Mouse (Mus musculus) bone marrow, adult 2 months (tissue): ENCODE data around the gene Meox1.

Experiments used
- CTCF ChIP-seq: fragments of 200-500 bp; IDR thresholded peaks from 2 replicates; pipeline ENCODE4 v1.5.1; 2011; ENCODE audit warnings: low read length, control low read depth; ENCODE audit not compliant: control insufficient read depth, insufficient read depth
- POLR2A ChIP-seq: fragments of 200-500 bp; IDR thresholded peaks from 2 replicates; pipeline ENCODE4 v1.6.1; 2011; ENCODE audit warnings: low read depth, mild to moderate bottlenecking, control low read depth, low read length, borderline replicate concordance; ENCODE audit not compliant: control insufficient read depth

DNA sequence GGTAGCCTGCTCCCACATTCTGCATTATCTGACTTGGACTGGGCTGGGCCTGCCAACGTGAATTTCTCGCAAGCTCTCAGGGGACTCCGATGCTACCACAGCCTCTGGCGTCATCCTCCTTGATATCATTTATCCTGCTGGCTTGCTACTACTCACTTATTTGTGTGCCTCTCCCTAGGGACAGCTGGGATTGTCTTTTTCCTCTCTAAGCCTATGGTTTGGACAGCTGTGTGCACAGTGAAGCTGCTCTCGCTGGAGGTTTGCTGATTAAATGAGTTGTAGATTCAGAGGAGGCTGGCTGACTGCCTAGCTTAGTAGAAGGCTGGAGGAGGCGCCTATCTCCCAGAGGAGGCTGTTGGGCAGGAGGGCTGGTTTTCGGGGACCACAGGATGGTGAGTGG, 62.2 kb downstream of the Meox1 start:
- no peak for TF ChIP-seq POLR2A
- TF ChIP-seq CTCF = no peak
